Mouse (Mus musculus) limb, embryonic 11.5 days (tissue): ENCODE results near the gene Kcna4. TPM values are rescaled to one million over a fixed set of nuclear protein-coding genes. Genes with fewer than 3 reads are reported as not detected.

Experiments used
- ATAC-seq: fragments of 200-750 bp; cut with Nextera tagmentation; 2 replicates; pipeline ENCODE4 v1.8.0; 2017; ENCODE audit warnings: low read depth; ENCODE audit not compliant: insufficient number of reproducible peaks, low FRiP score, low TSS enrichment
- DNase-seq: peaks from one replicate; pipeline ENCODE4 v3.0.0-alpha.2; 2015; ENCODE audit warnings: low spot score
- H3K27ac ChIP-seq: fragments of 300-500 bp; sonication (generic); replicated peaks from 2 replicates; pipeline ENCODE4 v1.5.1; 2014; ENCODE audit warnings: low read depth, mild to moderate bottlenecking, low read length
- H3K27me3 ChIP-seq: fragments of 300-500 bp; sonication (generic); 2 replicates; pipeline ENCODE4 v1.6.1; 2014; ENCODE audit warnings: mild to moderate bottlenecking, low read length, mixed read lengths; ENCODE audit not compliant: control insufficient read depth, insufficient read depth
- H3K36me3 ChIP-seq: fragments of 300-500 bp; sonication (generic); 2 replicates; pipeline ENCODE4 v1.6.1; 2014; ENCODE audit warnings: mild to moderate bottlenecking, low read length, moderate library complexity, mixed read lengths; ENCODE audit not compliant: control insufficient read depth, insufficient read depth
- H3K4me1 ChIP-seq: fragments of 300-500 bp; sonication (generic); 2 replicates; pipeline ENCODE4 v1.6.1; 2014; ENCODE audit warnings: low read length, mixed read lengths; ENCODE audit not compliant: control insufficient read depth, insufficient read depth
- H3K4me2 ChIP-seq: fragments of 300-500 bp; sonication (generic); 2 replicates; pipeline ENCODE4 v1.6.1; 2014; ENCODE audit warnings: low read depth, mild to moderate bottlenecking, moderate library complexity; ENCODE audit not compliant: severe bottlenecking
- H3K4me3 ChIP-seq: fragments of 300-500 bp; sonication (generic); 2 replicates; pipeline ENCODE4 v1.5.1; 2014; ENCODE audit warnings: low read depth, low read length
- H3K9ac ChIP-seq: fragments of 300-500 bp; sonication (generic); 2 replicates; pipeline ENCODE4 v1.6.1; 2014; ENCODE audit warnings: mild to moderate bottlenecking, low read length
- H3K9me3 ChIP-seq: fragments of 300-500 bp; sonication (generic); 2 replicates; pipeline ENCODE4 v1.6.1; 2016; ENCODE audit warnings: low read length; ENCODE audit not compliant: control insufficient read depth
- WGBS: fragments of 180-500 bp; shearing (Covaris S2); extraction: QIAGEN DNeasy Blood & Tissue Kit; methylation state at CpG from one replicate; pipeline ENCODE4 v1.1.7; 2014; 5-methylcytosine and 5-hydroxymethylcytosine counted together
- polyA plus RNA-seq: library from polyadenylated mRNA; unstranded; fragments of >200 nt; fragmentation: Nextera tagmentation; extraction: Ambion mirVana; gene quantifications from 2 replicates; pipeline ENCODE4 v1.2.1, GENCODE M21; 2014

Kcna4 gene
- polyA plus RNA-seq, 1 experiment from 2014 or later, result 0.09 TPM

GRCm38 (mm10) chr2:107306077-107306476 is 15.6 kb downstream of the Kcna4 start:
- no peak overlapping the region for H3K27ac ChIP-seq
- no peaks in the 10 kb centered on the region for H3K9me3 ChIP-seq
- H3K27me3 ChIP-seq, result no peaks in the 10 kb centered on the region
- no peaks in the 10 kb centered on the region for H3K36me3 ChIP-seq
- no peak overlapping the region for H3K4me2 ChIP-seq
- DNase-seq (no peak), ATAC-seq (no peak)
- no peak overlapping the region for H3K4me3 ChIP-seq
- 87% methylated on average over 4 of the region's 4 CpGs for WGBS
- no peak overlapping the region for H3K9ac ChIP-seq
- H3K4me1 ChIP-seq, result no peaks in the 10 kb centered on the region

GRCm38 (mm10) chr2:107318636-107319035 is 28.2 kb downstream of the Kcna4 start:
- DNase-seq, result no peak
- H3K27me3 ChIP-seq, result no peaks in the 10 kb centered on the region
- ATAC-seq, result no peak
- no peak overlapping the region for H3K4me2 ChIP-seq
- no peak overlapping the region for H3K4me3 ChIP-seq
- no peaks in the 10 kb centered on the region for H3K4me1 ChIP-seq
- no peak overlapping the region for H3K9ac ChIP-seq
- H3K9me3 ChIP-seq, result no peaks in the 10 kb centered on the region
- no peaks in the 10 kb centered on the region for H3K36me3 ChIP-seq
- H3K27ac ChIP-seq, result no peak overlapping the region

DNA sequence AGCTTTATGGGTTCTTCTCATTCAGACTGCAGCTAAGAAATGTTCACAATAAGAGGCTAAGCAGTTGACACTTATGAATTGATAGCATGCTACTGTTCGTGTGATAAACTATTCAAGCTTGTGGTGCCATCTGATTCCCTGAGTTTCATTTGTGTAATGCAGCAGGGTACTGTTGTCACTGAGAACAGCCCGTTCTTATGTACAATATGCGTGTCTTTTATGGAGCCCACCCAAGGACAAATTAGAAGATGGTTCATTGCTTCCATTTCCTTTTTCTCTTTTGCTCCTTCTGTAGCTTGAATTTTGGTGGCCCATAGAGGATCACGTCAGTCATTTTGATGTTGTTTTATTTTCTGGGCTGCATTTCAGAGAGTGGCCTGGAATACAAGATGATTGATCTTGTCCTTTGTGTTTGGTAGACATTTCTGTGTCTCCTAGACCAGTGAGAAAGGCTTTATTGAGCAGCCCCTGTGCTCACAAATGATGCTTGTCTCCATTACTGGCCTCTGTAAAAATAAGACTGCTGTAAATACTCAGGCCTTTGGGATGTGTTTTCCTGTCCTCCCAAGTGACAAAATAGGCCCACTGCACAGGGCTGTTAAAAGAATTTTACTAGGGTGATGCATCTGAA is 31.3 kb downstream of the Kcna4 start:
- H3K4me2 ChIP-seq, result no peak overlapping the region
- no peak overlapping the region for H3K9ac ChIP-seq
- H3K4me1 ChIP-seq, result no peaks in the 10 kb centered on the region
- H3K27me3 ChIP-seq, result no peaks in the 10 kb centered on the region
- H3K36me3 ChIP-seq, result no peaks in the 10 kb centered on the region
- H3K9me3 ChIP-seq, result no peaks in the 10 kb centered on the region
- 85% methylated on average over 4 of the region's 4 CpGs for WGBS
- DNase-seq, result no peak
- no peak overlapping the region for H3K27ac ChIP-seq
- no peak overlapping the region for H3K4me3 ChIP-seq
- no peak for ATAC-seq

DNA sequence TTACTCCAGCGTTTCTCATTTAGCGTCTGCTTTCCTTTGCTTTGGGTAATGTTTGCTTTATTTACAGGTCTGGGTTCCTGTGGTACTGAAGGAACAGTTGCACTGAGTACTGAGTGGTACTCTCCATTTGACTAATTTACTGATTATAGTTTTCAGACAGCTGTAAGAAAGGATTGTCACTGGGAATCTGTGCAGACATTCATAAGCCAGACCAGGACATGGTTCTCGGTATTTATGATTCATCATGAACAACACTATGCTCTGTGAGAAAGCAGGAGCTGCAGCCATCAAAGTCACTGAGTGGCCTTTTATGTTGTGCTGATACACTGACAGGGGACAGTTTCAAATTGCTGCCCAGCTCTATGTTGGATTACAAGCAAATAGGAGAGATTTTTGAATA is 33.7 kb downstream of the Kcna4 start:
- DNase-seq, result no peak
- 87% methylated on average over 3 of the region's 3 CpGs for WGBS
- H3K36me3 ChIP-seq, result no peaks in the 10 kb centered on the region

GRCm38 (mm10) chr2:107327276-107327675 is 36.8 kb downstream of the Kcna4 start:
- no peaks in the 10 kb centered on the region for H3K36me3 ChIP-seq
- ATAC-seq, result no peak
- WGBS, result 97% methylated on average over 3 of the region's 3 CpGs
- H3K9me3 ChIP-seq, result no peaks in the 10 kb centered on the region
- no peaks in the 10 kb centered on the region for H3K4me1 ChIP-seq
- no peak overlapping the region for H3K27ac ChIP-seq
- no peak for DNase-seq
- no peak overlapping the region for H3K4me3 ChIP-seq
- no peak overlapping the region for H3K9ac ChIP-seq
- no peak overlapping the region for H3K4me2 ChIP-seq
- no peaks in the 10 kb centered on the region for H3K27me3 ChIP-seq

More for the DNA sequence above, 33.7 kb downstream of the Kcna4 start:
- H3K9me3 ChIP-seq, result no peaks in the 10 kb centered on the region
- H3K4me3 ChIP-seq, result no peak overlapping the region
- H3K27ac ChIP-seq, result no peak overlapping the region
- H3K9ac ChIP-seq, result no peak overlapping the region
- H3K4me2 ChIP-seq, result no peak overlapping the region
- no peaks in the 10 kb centered on the region for H3K27me3 ChIP-seq
- no peaks in the 10 kb centered on the region for H3K4me1 ChIP-seq
- ATAC-seq, result no peak

DNA sequence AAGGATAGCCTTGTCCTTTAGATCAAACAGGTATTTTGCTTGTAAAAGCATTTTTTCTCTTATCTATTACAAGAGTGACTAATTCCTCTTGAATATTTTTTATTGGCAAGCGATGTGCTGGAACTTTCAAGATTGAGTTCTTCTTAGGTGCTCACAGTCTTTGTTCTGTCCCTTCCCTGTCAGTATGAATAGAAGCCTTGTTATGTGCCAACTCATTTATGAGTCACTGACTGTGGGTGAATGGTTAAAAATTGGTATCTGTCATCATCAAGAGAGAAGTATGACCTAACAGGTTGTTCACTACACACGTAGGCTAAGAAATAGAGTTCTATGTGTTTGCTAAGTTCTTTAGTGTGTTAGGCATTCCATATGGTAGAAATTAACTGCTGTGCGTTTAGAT is 50.9 kb downstream of the Kcna4 start:
- WGBS, result 78% methylated on average over 3 of the region's 3 CpGs
- no peak overlapping the region for H3K27ac ChIP-seq
- no peak for ATAC-seq

GRCm38 (mm10) chr2:107344807-107345206 is 54.4 kb downstream of the Kcna4 start:
- no peaks in the 10 kb centered on the region for H3K4me1 ChIP-seq
- ATAC-seq, result no peak
- H3K27me3 ChIP-seq, result no peaks in the 10 kb centered on the region
- no peak overlapping the region for H3K9ac ChIP-seq
- 55% methylated on average over 4 of the region's 4 CpGs for WGBS
- H3K36me3 ChIP-seq, result no peaks in the 10 kb centered on the region
- no peak overlapping the region for H3K4me2 ChIP-seq
- no peak overlapping the region for H3K27ac ChIP-seq
- H3K9me3 ChIP-seq, result no peaks in the 10 kb centered on the region
- DNase-seq, result no peak
- no peak overlapping the region for H3K4me3 ChIP-seq

More for the DNA sequence above, 50.9 kb downstream of the Kcna4 start:
- DNase-seq, result no peak
- Histone ChIP-seq H3K4me1 (no peaks in the 10 kb centered on the region), H3K9me3 (no peaks in the 10 kb centered on the region), H3K4me2 (no peak overlapping the region), H3K36me3 (no peaks in the 10 kb centered on the region), H3K27me3 (no peaks in the 10 kb centered on the region), H3K9ac (no peak overlapping the region), H3K4me3 (no peak overlapping the region)

DNA sequence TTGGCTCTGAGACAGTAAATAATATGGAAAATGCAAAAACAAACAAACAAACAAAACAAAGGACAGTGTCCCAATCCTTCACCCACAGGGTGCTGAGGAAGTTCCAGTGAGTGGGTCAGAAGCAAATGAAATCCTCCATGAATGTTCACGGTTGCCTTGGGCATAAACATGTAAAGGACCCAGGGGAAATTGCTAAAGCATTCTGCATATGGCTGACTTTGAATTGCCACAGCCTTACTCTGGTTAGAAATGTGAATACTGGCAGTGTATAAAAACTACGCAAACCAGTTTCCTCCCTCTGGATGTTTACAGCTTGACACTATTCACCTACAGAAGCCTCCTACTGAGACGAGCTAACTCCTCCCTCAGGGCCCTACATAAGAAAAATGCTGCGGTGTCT is 54.9 kb downstream of the Kcna4 start:
- Histone ChIP-seq H3K27me3 (no peaks in the 10 kb centered on the region), H3K27ac (no peak overlapping the region), H3K4me2 (no peak overlapping the region), H3K4me1 (no peaks in the 10 kb centered on the region), H3K9ac (no peak overlapping the region), H3K36me3 (no peaks in the 10 kb centered on the region), H3K9me3 (no peaks in the 10 kb centered on the region), H3K4me3 (no peak overlapping the region)
- ATAC-seq, result no peak
- DNase-seq, result no peak
- 62% methylated on average over 4 of the region's 4 CpGs for WGBS
